Mouse (Mus musculus) liver, postnatal 0 days (tissue): ENCODE data around the gene Adcy4.

Source experiments
- CTCF ChIP-seq: sonication (generic); IDR thresholded peaks from 2 replicates; pipeline ENCODE4 v1.5.1; 2016; ENCODE audit warnings: antibody characterized with exemption, low read depth
- EP300 ChIP-seq: IDR thresholded peaks from 2 replicates; pipeline ENCODE4 v1.6.1; 2016; ENCODE audit warnings: antibody characterized with exemption, low read depth, mild to moderate bottlenecking

DNA sequence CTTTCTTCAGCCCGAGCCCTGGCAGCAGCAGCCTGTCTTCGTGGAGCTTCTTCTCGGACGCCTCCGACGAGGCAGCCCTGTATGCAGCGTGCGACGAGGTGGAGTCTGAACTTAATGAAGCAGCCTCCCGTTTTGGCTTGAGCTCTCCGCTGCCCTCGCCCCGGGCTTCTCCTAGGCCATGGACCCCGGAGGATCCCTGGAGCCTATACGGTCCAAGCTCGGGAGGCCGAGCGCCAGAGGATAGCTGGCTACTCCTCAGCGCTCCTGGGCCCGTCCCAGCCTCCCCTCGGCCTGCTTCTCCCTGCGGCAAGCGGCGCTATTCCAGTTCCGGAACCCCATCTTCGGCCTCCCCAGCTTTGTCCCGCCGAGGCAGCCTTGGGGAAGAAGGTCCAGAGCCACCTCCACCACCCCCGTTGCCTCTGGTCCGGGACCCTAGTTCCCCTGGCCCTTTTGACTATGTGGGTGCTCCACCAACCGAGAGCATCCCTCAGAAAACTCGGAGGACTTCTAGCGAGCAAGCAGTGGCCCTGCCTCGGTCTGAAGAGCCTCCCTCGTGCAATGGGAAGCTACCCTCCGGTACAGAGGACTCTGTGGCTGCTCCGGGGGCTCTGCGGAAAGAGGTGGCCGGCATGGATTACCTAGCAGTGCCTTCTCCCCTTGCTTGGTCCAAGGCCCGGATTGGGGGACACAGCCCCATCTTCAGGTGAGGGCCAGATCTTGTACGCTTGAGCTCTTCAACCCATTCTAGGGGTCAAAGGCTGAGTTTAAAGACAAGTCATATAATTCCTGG lies 42.9 kb upstream of the Adcy4 start:
- TF ChIP-seq CTCF (no peak), EP300 (no peak)
